Mouse (Mus musculus): ENCODE results near the gene Pus7l. TPM values are rescaled to one million over a fixed set of nuclear protein-coding genes. Genes with fewer than 3 reads are reported as not detected.

The Pus7l gene
- total and polyA plus RNA-seq, 3 experiments: 5.6 to 19.2 (median 11.7) TPM

DNA sequence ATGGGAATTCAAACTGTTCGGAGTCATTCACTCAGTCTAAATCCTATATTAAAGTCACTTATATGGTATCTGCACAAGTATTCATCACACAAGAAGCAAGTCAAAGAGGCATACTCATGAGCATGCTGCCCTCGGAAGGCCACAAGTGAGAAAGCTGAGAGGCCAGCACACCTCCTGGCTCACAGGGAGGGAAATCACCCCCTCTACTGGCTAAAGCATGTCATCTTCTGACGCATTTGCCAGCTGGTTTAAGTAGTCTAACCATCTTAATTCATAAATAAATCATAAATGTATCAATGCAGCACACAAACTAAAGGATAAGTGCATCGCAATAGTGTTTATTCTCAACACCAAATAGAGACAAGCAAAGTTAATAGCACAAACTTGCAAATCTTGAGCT, 41.4 kb upstream of the Pus7l start:
- TF ChIP-seq POLR2AphosphoS5 (IDR thresholded peaks at IDR 0.05; ENCODE audit: insufficient replicate concordance, low read depth, low read length) (no peak), GATA2 (IDR thresholded peaks at IDR 0.05; ENCODE audit: borderline replicate concordance, low read depth, low read length) (no peak), GATA1 (IDR thresholded peaks at IDR 0.05; ENCODE audit: borderline replicate concordance, low read length) (no peak)
- Histone ChIP-seq H3K27me3 (ENCODE audit: insufficient read depth, low read length) (no peaks in the 10 kb centered on the region), H3K36me3 (replicated peaks) (peaks cover 68% of the 10 kb centered on the region), H3K4me1 (ENCODE audit: insufficient read depth, low read depth, low read length) (peaks cover 4% of the 10 kb centered on the region), H3K4me3 (ENCODE audit: low read depth, low read length) (no peak overlapping the region), H3K9me3 (replicated peaks) (no peaks in the 10 kb centered on the region)
- no peak for DNase-seq (ENCODE audit: low spot score)
- no peak for ATAC-seq (ENCODE audit: extremely low read depth, insufficient number of reproducible peaks, low FRiP score, poor library complexity, severe bottlenecking)

DNA sequence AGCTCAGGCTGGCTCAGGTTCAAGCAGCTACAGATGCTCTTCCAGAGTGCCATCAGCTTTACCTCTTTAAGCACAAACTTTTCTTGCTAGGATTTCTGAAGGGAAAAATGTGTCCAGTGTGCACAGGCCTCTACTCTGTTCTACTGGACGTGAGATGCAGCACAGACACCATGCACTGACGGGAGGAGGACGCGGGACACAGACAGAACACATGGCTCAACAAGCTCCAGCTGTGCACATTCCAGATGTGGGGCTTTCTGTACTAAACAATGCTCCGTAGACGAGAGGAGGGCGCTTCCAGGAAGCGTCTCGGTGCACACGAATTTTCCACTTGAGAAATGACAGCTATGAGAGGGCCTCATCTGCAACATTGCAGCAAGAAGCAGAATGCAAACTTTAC, 39.8 kb upstream of the Pus7l start:
- TF ChIP-seq TAL1 (conservative IDR thresholded peaks at IDR 0.05; ENCODE audit: low read depth, low read length) (no peak), GATA2 (IDR thresholded peaks at IDR 0.05; ENCODE audit: borderline replicate concordance, low read depth, low read length) (no peak)

DNA sequence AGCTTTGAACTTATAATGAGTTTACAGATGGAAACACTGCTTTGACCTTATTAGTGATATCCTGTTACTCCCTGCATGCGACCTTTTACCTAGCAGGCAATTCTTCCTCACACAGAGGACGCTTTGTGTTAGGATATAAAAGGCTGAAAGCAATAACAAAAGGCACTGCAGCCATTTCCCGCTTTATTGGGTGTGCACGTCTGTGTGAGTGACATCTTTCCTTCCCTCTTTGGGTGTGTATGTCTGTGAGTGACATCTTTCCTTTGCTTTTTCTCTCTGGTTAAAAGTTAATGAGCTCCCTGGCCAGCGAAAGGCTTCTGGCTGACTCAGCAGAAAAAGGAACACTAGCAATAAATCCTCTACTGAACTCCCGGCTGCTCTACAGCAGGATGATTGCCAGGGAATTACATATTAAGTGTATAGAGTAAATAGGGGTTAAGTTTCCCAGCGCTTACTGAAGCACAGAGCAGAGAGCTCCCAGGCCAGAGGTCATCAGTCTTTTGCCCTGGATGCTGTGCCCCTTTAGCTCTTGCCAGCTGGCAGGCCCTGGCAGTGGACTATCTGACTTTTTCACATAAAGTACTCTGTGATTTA, 38.8 kb upstream of the Pus7l start:
- H3K9me3 ChIP-seq (replicated peaks): no peaks in the 10 kb centered on the region
- DNase-seq (ENCODE audit: low spot score): no peak
- peaks cover 83% of the 10 kb centered on the region for H3K36me3 ChIP-seq (replicated peaks)
- no peak for TF ChIP-seq TAL1 (conservative IDR thresholded peaks at IDR 0.05; ENCODE audit: low read depth, low read length)
- TF ChIP-seq GATA1 (IDR thresholded peaks at IDR 0.05; ENCODE audit: borderline replicate concordance, low read length): no peak
- TF ChIP-seq CTCF (IDR thresholded peaks at IDR 0.05; ENCODE audit: low read depth, low read length): no peak
- no peak for TF ChIP-seq POLR2AphosphoS5 (IDR thresholded peaks at IDR 0.05; ENCODE audit: insufficient replicate concordance, low read depth, low read length)
- no peak for TF ChIP-seq GATA2 (IDR thresholded peaks at IDR 0.05; ENCODE audit: borderline replicate concordance, low read depth, low read length)
- no peak overlapping the region for H3K4me3 ChIP-seq (ENCODE audit: low read depth, low read length)
- peaks cover 3% of the 10 kb centered on the region; the same call in 1 of the 2 replicates for H3K4me1 ChIP-seq (ENCODE audit: insufficient read depth, low read depth, low read length)
- no peak for ATAC-seq (ENCODE audit: extremely low read depth, insufficient number of reproducible peaks, low FRiP score, poor library complexity, severe bottlenecking)
- H3K27me3 ChIP-seq (ENCODE audit: insufficient read depth, low read length): no peaks in the 10 kb centered on the region

More for the DNA sequence above, 39.8 kb upstream of the Pus7l start:
- H3K4me3 ChIP-seq (ENCODE audit: low read depth, low read length): no peak overlapping the region
- H3K27me3 ChIP-seq (ENCODE audit: insufficient read depth, low read length): no peaks in the 10 kb centered on the region
- no peaks in the 10 kb centered on the region for H3K9me3 ChIP-seq (replicated peaks)
- ATAC-seq (ENCODE audit: extremely low read depth, insufficient number of reproducible peaks, low FRiP score, poor library complexity, severe bottlenecking) (no peak), DNase-seq (ENCODE audit: low spot score) (no peak)
- H3K36me3 ChIP-seq (replicated peaks): peaks cover 75% of the 10 kb centered on the region
- H3K4me1 ChIP-seq (ENCODE audit: insufficient read depth, low read depth, low read length): peaks cover 3% of the 10 kb centered on the region

DNA sequence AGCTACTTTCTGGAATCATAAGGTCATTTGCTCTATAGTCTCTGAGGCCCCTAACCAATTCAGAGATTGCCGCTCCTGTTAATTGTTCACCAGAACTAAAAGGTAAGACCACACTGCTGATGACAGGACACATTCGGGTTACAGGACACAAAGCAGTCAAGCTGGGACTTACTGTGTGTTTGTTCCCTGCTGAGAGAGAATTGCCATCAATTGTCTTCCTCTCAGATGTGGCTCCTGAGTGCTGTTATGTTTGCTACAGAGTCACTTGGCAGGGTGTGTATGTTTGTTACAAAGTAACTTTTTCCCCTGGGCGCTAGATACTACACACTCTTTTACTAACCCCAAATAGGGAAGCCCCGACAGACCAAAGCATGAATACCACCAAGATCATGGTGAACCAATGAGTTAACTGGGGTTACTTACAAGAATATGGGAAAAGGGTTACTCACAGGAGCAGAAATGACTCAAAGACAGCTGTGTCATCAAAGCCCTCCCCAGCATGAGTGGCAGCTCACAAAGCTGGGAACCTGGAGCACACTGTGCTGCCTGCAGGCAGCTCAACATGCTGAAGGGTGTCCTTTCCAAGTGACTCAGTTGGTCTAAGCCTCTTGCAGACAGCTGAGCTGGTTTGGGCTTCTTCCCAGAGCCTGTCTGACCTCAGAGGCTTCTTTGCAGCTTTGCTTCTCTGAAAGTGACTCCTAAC, 31.4 kb upstream of the Pus7l start:
- H3K4me3 ChIP-seq (ENCODE audit: low read depth, low read length): no peak overlapping the region
- no peaks in the 10 kb centered on the region for H3K4me1 ChIP-seq (ENCODE audit: insufficient read depth, low read depth, low read length)

DNA sequence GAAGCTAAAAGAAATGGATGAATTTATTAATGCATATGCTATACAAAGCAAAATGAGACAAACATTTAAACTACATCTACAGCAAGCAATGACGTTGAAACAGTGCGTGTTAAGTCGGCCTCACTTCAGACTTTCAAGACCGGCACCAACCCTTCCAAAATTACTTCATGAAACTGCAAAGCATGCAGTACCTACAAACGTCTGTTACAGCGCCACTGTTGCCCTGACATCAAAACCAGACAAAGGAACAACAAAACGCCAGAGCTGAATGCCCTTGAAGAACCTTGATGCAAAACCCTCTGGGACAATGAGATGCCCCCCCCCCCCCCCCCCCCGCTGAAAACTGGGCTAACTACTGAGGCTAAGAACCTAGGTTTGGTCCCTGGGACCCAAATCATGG, 29.4 kb upstream of the Pus7l start:
- TF ChIP-seq POLR2AphosphoS5 (IDR thresholded peaks at IDR 0.05; ENCODE audit: insufficient replicate concordance, low read depth, low read length) (no peak), TAL1 (conservative IDR thresholded peaks at IDR 0.05; ENCODE audit: low read depth, low read length) (no peak), CTCF (IDR thresholded peaks at IDR 0.05; ENCODE audit: low read depth, low read length) (no peak), GATA1 (IDR thresholded peaks at IDR 0.05; ENCODE audit: borderline replicate concordance, low read length) (no peak), GATA2 (IDR thresholded peaks at IDR 0.05; ENCODE audit: borderline replicate concordance, low read depth, low read length) (no peak)
- ATAC-seq (ENCODE audit: extremely low read depth, insufficient number of reproducible peaks, low FRiP score, poor library complexity, severe bottlenecking) (no peak), DNase-seq (ENCODE audit: low spot score) (no peak)
- peaks cover 2% of the 10 kb centered on the region; the same call in 1 of the 2 replicates for H3K9me3 ChIP-seq (replicated peaks)
- H3K27me3 ChIP-seq (ENCODE audit: insufficient read depth, low read length): no peaks in the 10 kb centered on the region
- H3K36me3 ChIP-seq (replicated peaks): peaks cover 13% of the 10 kb centered on the region
- no peaks in the 10 kb centered on the region for H3K4me1 ChIP-seq (ENCODE audit: insufficient read depth, low read depth, low read length)
- no peak overlapping the region for H3K4me3 ChIP-seq (ENCODE audit: low read depth, low read length)

More for the DNA sequence above, 31.4 kb upstream of the Pus7l start:
- DNase-seq (ENCODE audit: low spot score) (no peak), ATAC-seq (ENCODE audit: extremely low read depth, insufficient number of reproducible peaks, low FRiP score, poor library complexity, severe bottlenecking) (no peak)
- TF ChIP-seq POLR2AphosphoS5 (IDR thresholded peaks at IDR 0.05; ENCODE audit: insufficient replicate concordance, low read depth, low read length) (no peak), GATA1 (IDR thresholded peaks at IDR 0.05; ENCODE audit: borderline replicate concordance, low read length) (no peak), TAL1 (conservative IDR thresholded peaks at IDR 0.05; ENCODE audit: low read depth, low read length) (no peak), GATA2 (IDR thresholded peaks at IDR 0.05; ENCODE audit: borderline replicate concordance, low read depth, low read length) (no peak), CTCF (IDR thresholded peaks at IDR 0.05; ENCODE audit: low read depth, low read length) (no peak)
- H3K27me3 ChIP-seq (ENCODE audit: insufficient read depth, low read length): no peaks in the 10 kb centered on the region
- peaks cover 16% of the 10 kb centered on the region for H3K36me3 ChIP-seq (replicated peaks)
- no peaks in the 10 kb centered on the region for H3K9me3 ChIP-seq (replicated peaks)

DNA sequence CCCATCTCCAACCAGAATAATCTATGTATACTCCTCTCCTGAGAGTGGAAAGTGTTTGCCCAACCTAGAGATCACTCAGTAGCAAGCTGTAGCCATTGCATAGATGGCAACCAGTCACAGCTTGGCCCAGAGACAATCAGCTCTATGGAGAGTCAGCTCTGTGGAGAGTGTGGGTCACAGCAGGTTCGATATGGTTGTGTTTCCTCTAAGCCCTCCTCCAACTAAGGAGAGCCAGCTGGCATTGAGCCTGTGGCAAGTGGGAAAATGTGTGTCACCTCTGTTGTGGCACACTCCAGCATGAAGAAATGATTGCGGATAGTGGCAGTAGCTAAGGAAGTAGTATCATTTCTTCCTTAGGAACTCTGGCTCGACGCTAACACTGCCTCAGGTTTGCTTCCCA, 28.2 kb upstream of the Pus7l start:
- no peak overlapping the region for H3K4me3 ChIP-seq (ENCODE audit: low read depth, low read length)
- peaks cover 18% of the 10 kb centered on the region for H3K36me3 ChIP-seq (replicated peaks)
- TF ChIP-seq CTCF (IDR thresholded peaks at IDR 0.05; ENCODE audit: low read depth, low read length) (no peak), GATA1 (IDR thresholded peaks at IDR 0.05; ENCODE audit: borderline replicate concordance, low read length) (no peak), TAL1 (conservative IDR thresholded peaks at IDR 0.05; ENCODE audit: low read depth, low read length) (no peak), GATA2 (IDR thresholded peaks at IDR 0.05; ENCODE audit: borderline replicate concordance, low read depth, low read length) (no peak), POLR2AphosphoS5 (IDR thresholded peaks at IDR 0.05; ENCODE audit: insufficient replicate concordance, low read depth, low read length) (no peak)
- peaks cover 2% of the 10 kb centered on the region; the same call in 1 of the 2 replicates for H3K9me3 ChIP-seq (replicated peaks)
- no peaks in the 10 kb centered on the region for H3K27me3 ChIP-seq (ENCODE audit: insufficient read depth, low read length)
- no peaks in the 10 kb centered on the region for H3K4me1 ChIP-seq (ENCODE audit: insufficient read depth, low read depth, low read length)
- ATAC-seq (ENCODE audit: extremely low read depth, insufficient number of reproducible peaks, low FRiP score, poor library complexity, severe bottlenecking) (no peak), DNase-seq (ENCODE audit: low spot score) (no peak)
